In the genomic region with DNA sequence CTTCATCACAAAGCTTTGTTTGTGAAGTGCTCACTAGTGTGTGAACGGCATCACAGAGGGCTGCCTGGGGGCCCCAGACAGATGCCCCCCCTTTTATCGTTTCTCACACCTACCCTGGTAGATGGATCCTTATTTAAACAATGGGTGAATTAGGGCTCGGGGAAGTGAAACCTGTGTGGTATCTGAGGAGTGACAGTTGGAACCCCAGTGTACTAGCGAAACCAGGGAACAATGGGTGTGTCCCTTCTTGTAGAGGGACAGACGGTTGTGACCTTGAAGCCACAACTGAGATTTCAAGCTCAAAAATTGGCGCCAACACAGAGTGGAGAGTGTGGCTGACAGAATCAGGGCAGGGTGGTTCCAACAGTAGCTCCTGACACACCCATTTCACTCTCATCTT, we compare ENCODE assay signal across 17 mouse cellular contexts. TPM values are rescaled to one million over a fixed set of nuclear protein-coding genes. Genes with fewer than 3 reads are reported as not detected.
DNase-seq lines count a peak whose midpoint lies in the region; ATAC-seq lines count a peak whose summit lies in the region.
"Had no signal": no experiment of that assay in that cellular context is flagged by ENCODE, and none has a peak within 500 bp of the region (broad histone marks: within the 10 kb centered on the region; RNA-seq: fewer than 3 reads in every experiment).

No protein-coding gene starts in this region.

- H3K36me3 ChIP-seq in splenic B cell, adult 2 months (ENCODE audit: control insufficient read depth, insufficient read depth, low read length, poor library complexity, severe bottlenecking): no peaks in the 10 kb centered on the region
- no peaks in the 10 kb centered on the region for H3K36me3 ChIP-seq in forebrain, embryonic 13.5 days (ENCODE audit: poor library complexity, severe bottlenecking)
- H3K36me3 ChIP-seq: heart, embryonic 15.5 days; hindbrain, embryonic 12.5 days had no signal

- no peak overlapping the region for H3K27ac ChIP-seq in forebrain, embryonic 13.5 days
- H3K27ac ChIP-seq: heart, embryonic 15.5 days; hindbrain, embryonic 12.5 days had no signal

- no peak overlapping the region for H3K4me2 ChIP-seq in forebrain, embryonic 13.5 days
- H3K4me2 ChIP-seq: heart, embryonic 15.5 days; hindbrain, embryonic 12.5 days; lung, embryonic 14.5 days had no signal

- H3K4me1 ChIP-seq in forebrain, embryonic 13.5 days: no peaks in the 10 kb centered on the region
- H3K4me1 ChIP-seq: heart, embryonic 15.5 days; hindbrain, embryonic 12.5 days had no signal

- no peak overlapping the region for H3K9ac ChIP-seq in forebrain, embryonic 13.5 days
- H3K9ac ChIP-seq: heart, embryonic 15.5 days; hindbrain, embryonic 12.5 days; lung, embryonic 14.5 days had no signal

- ATAC-seq in monocyte, adult 5-6 weeks (replicated peaks; ENCODE audit: insufficient number of reproducible peaks, low FRiP score, low TSS enrichment, poor library complexity, severe bottlenecking): peak; percentile 84
- ATAC-seq in cerebellum, adult (ENCODE audit: insufficient number of reproducible peaks, low FRiP score, low TSS enrichment): no peak
- ATAC-seq in forebrain, embryonic 13.5 days: no peak
- ATAC-seq: forebrain, embryonic 14.5 days; intestine, postnatal 0 days had no signal

- peak; percentile 94 for DNase-seq in heart, adult 11 months
- no peak for DNase-seq in heart, adult 8-10 months (ENCODE audit: low spot score)
- DNase-seq in spleen, adult 12 weeks (ENCODE audit: low spot score): peak; percentile 61
- no peak for DNase-seq in spleen, postnatal 14 days (ENCODE audit: low spot score in 2 of 2)
- DNase-seq in splenic B cell, adult 2 months (ENCODE audit: low read depth, low spot score): peak; percentile 93
- DNase-seq: adrenal gland, adult 8-10 months; cerebellum, adult 9-10 months; lung, embryonic 14.5 days; thymus, postnatal 36 days had no signal

- no peaks in the 10 kb centered on the region for H3K9me3 ChIP-seq in forebrain, embryonic 13.5 days (replicated peaks)
- H3K9me3 ChIP-seq: heart, embryonic 15.5 days; hindbrain, embryonic 12.5 days had no signal

- H3K27me3 ChIP-seq in splenic B cell, adult 2 months (ENCODE audit: control insufficient read depth, insufficient read depth, low read length, poor library complexity, severe bottlenecking): no peaks in the 10 kb centered on the region
- H3K27me3 ChIP-seq in forebrain, embryonic 13.5 days: no peaks in the 10 kb centered on the region
- H3K27me3 ChIP-seq: heart, embryonic 15.5 days; hindbrain, embryonic 12.5 days had no signal

- 72% methylated on average over 6 of the region's 6 CpGs for WGBS in forebrain, embryonic 13.5 days

- H3K4me3 ChIP-seq in forebrain, embryonic 13.5 days: no peak overlapping the region
- H3K4me3 ChIP-seq: heart, embryonic 15.5 days; hindbrain, embryonic 12.5 days; myocyte had no signal

RNA-seq across cellular contexts. Expression of a gene that starts 16.0 kb away (rescaled TPM):
- total RNA-seq in heart, adult 8-10 months (2022): 1 to 10 TPM; 5.0 to 8.6 (median 6.9) TPM
- 403 to 572 TPM (median 502 TPM) in 3 replicates for total RNA-seq in monocyte, adult 5-6 weeks (2017)
- polyA plus RNA-seq in forebrain, embryonic 13.5 days (2015; fragmentation: Nextera tagmentation; extraction: Ambion mirVana): 5.8 and 9.1 TPM in 2 replicates

Comparison
In these comparisons a context has a peak if more than half of its experiments do, and no peak if none do; other contexts are left out.
1. DNase-seq: peak in heart, adult 11 months (single experiment), spleen, adult 12 weeks (single experiment) and splenic B cell, adult 2 months (single experiment); none in heart, adult 8-10 months (single experiment) and spleen, postnatal 14 days (0 of 2).
2. RNA of a gene that starts 16.0 kb away (total RNA-seq): 403 to 572 TPM in monocyte, adult 5-6 weeks; 5.0 to 8.6 TPM in heart, adult 8-10 months; every median in the first group is over 10 times any median in the second.